Mouse (Mus musculus) bone marrow macrophage, adult 2 months (primary cell): Measurements from ENCODE around the gene Sh3pxd2a.

ENCODE experiments used
- CTCF ChIP-seq: IDR thresholded peaks from 2 replicates; pipeline ENCODE4 v1.5.1; 2012; ENCODE audit warnings: low read depth, mild to moderate bottlenecking, low read length, moderate library complexity
- POLR2A ChIP-seq: IDR thresholded peaks from 2 replicates; pipeline ENCODE4 v1.6.1; 2012; ENCODE audit warnings: mild to moderate bottlenecking, low read depth, low read length, borderline replicate concordance

DNA sequence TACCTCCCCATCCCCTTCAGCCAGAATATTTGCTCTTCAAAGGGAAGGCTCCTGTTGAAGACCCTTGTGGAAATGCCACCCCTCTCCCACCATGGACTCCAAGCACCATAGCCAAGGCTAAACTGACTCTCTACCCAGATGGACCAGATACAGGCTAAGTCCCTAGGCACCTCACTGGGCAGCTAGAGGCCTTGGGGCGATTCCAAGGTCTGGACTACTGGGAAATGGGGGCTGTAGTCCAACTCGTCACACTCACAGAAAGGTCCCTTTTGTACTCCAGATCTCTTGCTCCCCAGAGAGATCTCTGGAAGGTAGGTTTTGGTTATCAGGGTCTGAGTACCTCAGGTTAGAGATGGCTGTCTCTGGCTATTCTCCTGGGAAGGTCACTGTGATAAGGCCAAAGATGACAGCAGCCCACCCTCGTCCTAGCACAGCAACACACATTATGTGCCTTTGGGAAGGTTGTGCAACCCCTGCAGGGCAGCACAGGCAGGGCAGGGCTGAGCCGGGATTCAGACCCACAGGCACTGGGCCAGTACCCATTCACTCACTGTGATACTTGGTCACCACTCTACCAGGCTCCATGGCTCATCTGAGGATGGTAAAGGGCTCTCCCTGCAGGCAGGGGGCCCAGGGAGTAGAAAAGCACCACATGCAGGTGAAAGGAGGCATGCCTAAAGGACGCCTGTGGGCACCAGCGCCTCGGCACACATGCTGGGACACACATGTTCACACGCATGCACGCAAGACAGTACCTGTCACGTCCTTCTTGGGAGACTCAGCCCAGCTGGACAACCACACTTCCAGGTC, 144.5 kb downstream of the Sh3pxd2a start:
- no peak for TF ChIP-seq CTCF
- TF ChIP-seq POLR2A: no peak
